Mouse (Mus musculus): Measurements from ENCODE around the gene Parvg. TPM values are rescaled to one million over a fixed set of nuclear protein-coding genes. Genes with fewer than 3 reads are reported as not detected.

Gene Parvg
- polyA plus RNA-seq, 1 experiment from 2014 or later: 0.17 TPM

DNA sequence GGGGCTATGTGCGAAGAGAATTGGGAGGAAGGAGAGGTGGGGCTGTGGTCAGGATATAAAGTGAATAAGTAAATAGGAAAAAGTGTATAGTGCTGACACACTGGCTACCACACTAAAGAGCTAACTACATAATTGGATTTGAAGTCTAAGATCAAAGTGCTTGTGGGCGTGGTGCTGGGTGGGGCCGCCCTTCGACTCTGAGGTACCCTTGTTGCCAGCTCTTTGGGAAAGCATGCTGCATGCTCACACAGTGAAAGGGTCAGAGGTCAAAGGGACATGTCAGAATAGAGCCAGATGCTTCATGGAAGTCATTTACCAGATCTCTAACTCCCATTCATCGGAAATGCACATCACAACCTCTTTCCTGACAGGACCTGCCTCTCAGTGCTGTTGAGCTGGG, 49.0 kb downstream of the Parvg start:
- H3K4me3 ChIP-seq (ENCODE audit: low read depth, low read length): no peak overlapping the region
- no peak overlapping the region for H3K4me2 ChIP-seq (ENCODE audit: low read depth, severe bottlenecking)
- no peak overlapping the region for H3K27ac ChIP-seq (replicated peaks; ENCODE audit: low read depth, low read length)
- 63% methylated on average over 5 of the region's 5 CpGs for WGBS
- H3K4me1 ChIP-seq (ENCODE audit: control insufficient read depth, insufficient read depth, low read length): no peaks in the 10 kb centered on the region
- peaks cover 5% of the 10 kb centered on the region; the same call in 1 of the 2 replicates for H3K9me3 ChIP-seq (ENCODE audit: control insufficient read depth, low read length)
- ATAC-seq (ENCODE audit: insufficient number of reproducible peaks, low FRiP score, low TSS enrichment, low read depth): no peak
- no peaks in the 10 kb centered on the region for H3K27me3 ChIP-seq (ENCODE audit: control insufficient read depth, insufficient read depth, low read length)
- no peak for DNase-seq (ENCODE audit: low spot score)
- H3K9ac ChIP-seq (ENCODE audit: low read length): no peak overlapping the region
- H3K36me3 ChIP-seq (ENCODE audit: control insufficient read depth, insufficient read depth, low read length): no peaks in the 10 kb centered on the region

- Histone ChIP-seq H3K27me3 (ENCODE audit: control insufficient read depth, insufficient read depth, low read length) (no peaks in the 10 kb centered on the region), H3K27ac (replicated peaks; ENCODE audit: low read depth, low read length) (no peak overlapping the region), H3K4me2 (ENCODE audit: low read depth, severe bottlenecking) (no peak overlapping the region), H3K4me1 (ENCODE audit: control insufficient read depth, insufficient read depth, low read length) (no peaks in the 10 kb centered on the region), H3K9ac (ENCODE audit: low read length) (no peak overlapping the region), H3K4me3 (ENCODE audit: low read depth, low read length) (no peak overlapping the region), H3K36me3 (ENCODE audit: control insufficient read depth, insufficient read depth, low read length) (no peaks in the 10 kb centered on the region), H3K9me3 (ENCODE audit: control insufficient read depth, low read length) (peaks cover 5% of the 10 kb centered on the region; the same call in 1 of the 2 replicates)
- no peak for ATAC-seq (ENCODE audit: insufficient number of reproducible peaks, low FRiP score, low TSS enrichment, low read depth)
- 83% methylated on average over 9 of the region's 9 CpGs for WGBS
- no peak for DNase-seq (ENCODE audit: low spot score)
Observed at GRCm38 (mm10) chr15:84378734-84379133, 54.9 kb downstream of the Parvg start.

DNA sequence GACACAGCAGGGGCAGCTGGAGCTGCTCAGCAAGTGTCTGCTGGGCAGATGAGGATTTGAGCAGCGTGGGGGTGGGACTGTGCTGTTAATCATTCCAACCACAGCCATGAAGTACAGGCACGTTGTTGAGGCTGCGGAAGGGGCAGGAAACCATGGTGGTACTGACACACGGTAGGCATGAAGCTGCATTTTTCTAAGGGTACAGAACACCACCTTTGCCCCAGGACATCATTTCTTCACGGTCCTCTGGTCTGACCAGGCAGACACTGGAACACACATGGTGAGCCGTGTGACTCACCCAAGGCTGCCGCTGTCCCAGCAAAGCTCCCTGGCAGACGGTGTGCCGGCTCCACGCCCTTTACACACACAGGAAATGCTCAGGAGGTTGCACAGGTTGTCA, 56.4 kb downstream of the Parvg start:
- H3K4me3 ChIP-seq (ENCODE audit: low read depth, low read length): no peak overlapping the region
- WGBS: 69% methylated on average over 10 of the region's 10 CpGs
- no peaks in the 10 kb centered on the region for H3K36me3 ChIP-seq (ENCODE audit: control insufficient read depth, insufficient read depth, low read length)
- H3K9me3 ChIP-seq (ENCODE audit: control insufficient read depth, low read length): no peaks in the 10 kb centered on the region
- DNase-seq (ENCODE audit: low spot score) (no peak), ATAC-seq (ENCODE audit: insufficient number of reproducible peaks, low FRiP score, low TSS enrichment, low read depth) (no peak)
- no peak overlapping the region for H3K4me2 ChIP-seq (ENCODE audit: low read depth, severe bottlenecking)
- H3K4me1 ChIP-seq (ENCODE audit: control insufficient read depth, insufficient read depth, low read length): no peaks in the 10 kb centered on the region
- no peak overlapping the region for H3K27ac ChIP-seq (replicated peaks; ENCODE audit: low read depth, low read length)
- no peak overlapping the region for H3K9ac ChIP-seq (ENCODE audit: low read length)
- H3K27me3 ChIP-seq (ENCODE audit: control insufficient read depth, insufficient read depth, low read length): no peaks in the 10 kb centered on the region

- no peaks in the 10 kb centered on the region for H3K27me3 ChIP-seq (ENCODE audit: control insufficient read depth, insufficient read depth, low read length)
- 88% methylated on average over 9 of the region's 9 CpGs for WGBS
- ATAC-seq (ENCODE audit: insufficient number of reproducible peaks, low FRiP score, low TSS enrichment, low read depth): no peak
- no peak for DNase-seq (ENCODE audit: low spot score)
- H3K4me2 ChIP-seq (ENCODE audit: low read depth, severe bottlenecking): no peak overlapping the region
- H3K9me3 ChIP-seq (ENCODE audit: control insufficient read depth, low read length): peaks cover 3% of the 10 kb centered on the region; the same call in 1 of the 2 replicates
- no peak overlapping the region for H3K4me3 ChIP-seq (ENCODE audit: low read depth, low read length)
- no peaks in the 10 kb centered on the region for H3K36me3 ChIP-seq (ENCODE audit: control insufficient read depth, insufficient read depth, low read length)
- no peaks in the 10 kb centered on the region for H3K4me1 ChIP-seq (ENCODE audit: control insufficient read depth, insufficient read depth, low read length)
- no peak overlapping the region for H3K27ac ChIP-seq (replicated peaks; ENCODE audit: low read depth, low read length)
- H3K9ac ChIP-seq (ENCODE audit: low read length): no peak overlapping the region
Observed at GRCm38 (mm10) chr15:84384066-84384465, 60.2 kb downstream of the Parvg start.

DNA sequence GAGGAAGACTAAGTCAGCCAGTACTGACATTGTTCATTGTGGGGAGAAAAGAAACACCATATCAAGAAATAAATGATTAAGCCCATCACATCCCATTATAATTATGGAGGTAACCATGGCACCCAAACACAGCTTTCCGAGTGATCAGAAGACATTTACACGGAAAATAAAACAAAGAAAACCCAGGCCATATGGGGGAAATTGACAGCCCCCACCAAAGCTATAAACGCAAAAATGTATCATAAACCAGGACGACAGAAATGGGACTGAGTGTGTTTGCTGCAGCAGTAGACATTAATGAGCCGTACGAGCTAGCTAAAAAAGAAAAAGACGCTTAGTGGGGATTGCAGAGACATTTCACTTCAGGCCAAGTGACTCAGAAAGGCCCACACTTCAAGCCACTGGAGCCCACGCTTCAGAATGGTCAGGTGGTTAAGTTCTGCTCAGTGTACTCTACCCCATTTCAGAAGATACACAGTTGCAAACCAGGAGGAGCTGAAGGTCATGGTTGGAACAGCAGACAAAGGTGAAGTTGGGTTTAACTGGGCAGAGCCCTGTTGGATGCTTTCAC, 62.3 kb downstream of the Parvg start:
- H3K9me3 ChIP-seq (ENCODE audit: control insufficient read depth, low read length): peaks cover 3% of the 10 kb centered on the region; the same call in 1 of the 2 replicates
- H3K4me3 ChIP-seq (ENCODE audit: low read depth, low read length): no peak overlapping the region

GRCm38 (mm10) chr15:84388698-84389131, 64.9 kb downstream of the Parvg start:
- Histone ChIP-seq H3K27ac (replicated peaks; ENCODE audit: low read depth, low read length) (no peak overlapping the region), H3K27me3 (ENCODE audit: control insufficient read depth, insufficient read depth, low read length) (no peaks in the 10 kb centered on the region), H3K4me2 (ENCODE audit: low read depth, severe bottlenecking) (no peak overlapping the region), H3K4me3 (ENCODE audit: low read depth, low read length) (no peak overlapping the region), H3K9ac (ENCODE audit: low read length) (no peak overlapping the region), H3K36me3 (ENCODE audit: control insufficient read depth, insufficient read depth, low read length) (no peaks in the 10 kb centered on the region), H3K9me3 (ENCODE audit: control insufficient read depth, low read length) (peaks cover 3% of the 10 kb centered on the region; the same call in 1 of the 2 replicates), H3K4me1 (ENCODE audit: control insufficient read depth, insufficient read depth, low read length) (0 out of 2 replicates have a peak, but pooled peaks cover 3% of the 10 kb centered on the region)
- ATAC-seq (ENCODE audit: insufficient number of reproducible peaks, low FRiP score, low TSS enrichment, low read depth) (no peak), DNase-seq (ENCODE audit: low spot score) (no peak)
- 89% methylated on average over 8 of the region's 8 CpGs for WGBS

More for the DNA sequence above, 62.3 kb downstream of the Parvg start:
- 85% methylated on average over 8 of the region's 8 CpGs for WGBS
- Histone ChIP-seq H3K9ac (ENCODE audit: low read length) (no peak overlapping the region), H3K27me3 (ENCODE audit: control insufficient read depth, insufficient read depth, low read length) (no peaks in the 10 kb centered on the region), H3K4me2 (ENCODE audit: low read depth, severe bottlenecking) (no peak overlapping the region), H3K36me3 (ENCODE audit: control insufficient read depth, insufficient read depth, low read length) (no peaks in the 10 kb centered on the region), H3K27ac (replicated peaks; ENCODE audit: low read depth, low read length) (no peak overlapping the region), H3K4me1 (ENCODE audit: control insufficient read depth, insufficient read depth, low read length) (no peaks in the 10 kb centered on the region)
- ATAC-seq (ENCODE audit: insufficient number of reproducible peaks, low FRiP score, low TSS enrichment, low read depth): no peak
- no peak for DNase-seq (ENCODE audit: low spot score)

- Histone ChIP-seq H3K4me3 (ENCODE audit: low read depth, low read length) (no peak overlapping the region), H3K9me3 (ENCODE audit: control insufficient read depth, low read length) (peaks cover 3% of the 10 kb centered on the region; the same call in 1 of the 2 replicates), H3K4me2 (ENCODE audit: low read depth, severe bottlenecking) (no peak overlapping the region), H3K4me1 (ENCODE audit: control insufficient read depth, insufficient read depth, low read length) (0 out of 2 replicates have a peak, but pooled peaks cover 3% of the 10 kb centered on the region), H3K36me3 (ENCODE audit: control insufficient read depth, insufficient read depth, low read length) (no peaks in the 10 kb centered on the region), H3K9ac (ENCODE audit: low read length) (no peak overlapping the region), H3K27me3 (ENCODE audit: control insufficient read depth, insufficient read depth, low read length) (no peaks in the 10 kb centered on the region), H3K27ac (replicated peaks; ENCODE audit: low read depth, low read length) (no peak overlapping the region)
- ATAC-seq (ENCODE audit: insufficient number of reproducible peaks, low FRiP score, low TSS enrichment, low read depth) (no peak), DNase-seq (ENCODE audit: low spot score) (no peak)
- WGBS: 94% methylated on average over 4 of the region's 4 CpGs
Observed at GRCm38 (mm10) chr15:84392131-84392530, 68.3 kb downstream of the Parvg start.
